Mouse (Mus musculus): ENCODE measurements at regions not wholly inside any gene's neighbourhood (a gene's known extent, or its start where the extent isn't known, plus 50 kb on each side); places are given as distances from the start of the nearest gene placed in this dataset. TPM values are rescaled to one million over a fixed set of nuclear protein-coding genes. Genes with fewer than 3 reads are reported as not detected.
"Not testable (repeated sequence)": the region's sequence is repeated elsewhere in the genome, so short reads cannot be mapped to it uniquely, and the experiment has no call there.

DNA sequence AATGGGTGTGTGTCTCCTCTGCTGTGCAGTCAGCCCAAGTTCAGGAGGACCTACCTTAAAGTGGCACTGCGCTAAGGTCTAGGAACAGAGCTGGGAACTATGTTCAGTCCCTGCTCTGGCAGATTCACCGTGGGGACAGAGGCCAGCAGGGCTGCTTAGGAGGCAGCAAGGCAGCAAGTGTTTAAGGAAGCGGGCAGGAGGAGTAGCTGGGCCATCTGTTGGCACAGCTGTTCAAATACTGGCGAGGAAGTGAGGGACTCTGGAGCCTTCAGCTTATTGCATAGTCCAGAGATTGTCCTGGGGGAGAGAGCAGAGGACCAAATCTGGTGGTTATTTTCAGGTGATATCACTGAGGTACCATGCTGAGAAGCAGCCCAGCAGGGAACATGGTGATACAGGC, 64.9 kb upstream of the Gadl1 start:
- Histone ChIP-seq H3K4me3 (ENCODE audit: low read depth, low read length) (no peak overlapping the region), H3K4me1 (ENCODE audit: control insufficient read depth, insufficient read depth, low read length) (0 out of 2 replicates have a peak, but pooled peaks cover 3% of the 10 kb centered on the region), H3K36me3 (ENCODE audit: control insufficient read depth, insufficient read depth, low read length) (no peaks in the 10 kb centered on the region), H3K9me3 (ENCODE audit: control insufficient read depth, low read length) (no peaks in the 10 kb centered on the region), H3K27ac (ENCODE audit: low read depth, low read length) (no peak overlapping the region), H3K9ac (replicated peaks; ENCODE audit: low read depth, low read length) (no peak overlapping the region), H3K27me3 (ENCODE audit: control insufficient read depth, insufficient read depth, low read length) (no peaks in the 10 kb centered on the region), H3K4me2 (ENCODE audit: low read depth, low read length) (no peak overlapping the region)
- WGBS, result 56% methylated on average over 4 of the region's 4 CpGs
- ATAC-seq (ENCODE audit: low read depth), result no peak

DNA sequence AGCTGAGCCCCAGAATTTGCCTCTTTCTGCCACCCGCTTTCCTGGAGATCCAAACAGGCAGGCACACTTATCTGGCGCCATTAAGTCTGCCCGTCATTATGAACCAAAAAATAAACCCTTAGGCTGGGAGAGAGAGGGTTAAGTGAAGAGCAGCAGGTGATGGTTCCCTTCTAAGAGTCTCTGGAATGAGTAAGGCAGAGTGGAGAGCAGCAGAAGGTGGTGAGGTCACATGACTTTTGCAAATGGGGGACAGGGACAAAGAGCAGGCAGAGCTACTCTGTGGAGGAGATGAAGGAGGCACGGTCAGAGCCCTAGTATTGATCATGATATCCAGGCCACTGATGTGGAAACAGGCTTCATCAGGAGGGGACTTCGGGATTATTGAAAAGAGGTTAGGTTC, 64.2 kb upstream of the Gadl1 start:
- Histone ChIP-seq H3K27ac (ENCODE audit: low read depth, low read length) (no peak overlapping the region), H3K4me2 (ENCODE audit: low read depth, low read length) (no peak overlapping the region), H3K9ac (replicated peaks; ENCODE audit: low read depth, low read length) (no peak overlapping the region), H3K9me3 (ENCODE audit: control insufficient read depth, low read length) (no peaks in the 10 kb centered on the region), H3K4me1 (ENCODE audit: control insufficient read depth, insufficient read depth, low read length) (0 out of 2 replicates have a peak, but pooled peaks cover 3% of the 10 kb centered on the region), H3K4me3 (ENCODE audit: low read depth, low read length) (no peak overlapping the region), H3K27me3 (ENCODE audit: control insufficient read depth, insufficient read depth, low read length) (no peaks in the 10 kb centered on the region), H3K36me3 (ENCODE audit: control insufficient read depth, insufficient read depth, low read length) (no peaks in the 10 kb centered on the region)
- 86% methylated on average over 5 of the region's 5 CpGs for WGBS
- ATAC-seq (ENCODE audit: low read depth), result no peak

DNA sequence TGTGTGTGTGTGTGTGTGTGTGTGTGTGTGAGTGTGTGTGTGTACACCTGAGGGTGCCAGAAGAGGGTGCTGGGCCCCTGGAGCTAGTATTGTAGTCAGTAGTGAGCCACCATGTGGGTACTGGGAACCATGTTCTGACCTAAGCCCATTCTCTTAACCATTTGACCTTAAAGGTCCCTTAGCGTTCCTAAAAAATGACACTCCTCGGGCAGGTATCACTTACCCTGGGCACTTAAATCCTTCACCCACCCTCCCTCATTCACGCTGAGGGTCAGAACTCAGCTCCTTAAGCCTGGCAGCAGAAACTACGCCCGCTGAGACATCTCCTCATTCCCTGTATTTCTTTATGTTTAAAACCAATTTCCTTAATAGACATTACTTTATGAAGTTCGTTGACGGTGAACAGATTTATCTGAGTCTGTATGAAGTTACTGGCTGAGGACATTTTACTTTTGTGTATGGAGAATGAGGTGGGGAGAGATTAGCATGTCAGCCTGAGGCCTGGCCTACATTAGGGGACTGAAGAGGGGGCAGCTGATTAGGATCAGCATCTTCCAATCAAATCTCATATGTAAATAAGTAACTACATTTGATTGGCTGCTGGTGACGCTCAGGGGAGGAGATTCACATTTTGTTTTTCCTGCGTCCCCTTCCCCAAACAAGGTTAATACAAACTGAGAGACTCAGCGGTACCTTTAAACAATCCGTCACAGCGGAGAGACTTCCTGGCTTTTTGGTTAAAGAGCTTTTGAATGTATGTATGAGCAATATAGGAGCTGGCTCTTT, 61.8 kb upstream of the Gadl1 start:
- no peak overlapping the region for H3K27ac ChIP-seq (ENCODE audit: low read depth, low read length)
- no peak for ATAC-seq (ENCODE audit: low read depth)
- no peaks in the 10 kb centered on the region for H3K4me1 ChIP-seq (ENCODE audit: control insufficient read depth, insufficient read depth, low read length)
- no peaks in the 10 kb centered on the region for H3K9me3 ChIP-seq (ENCODE audit: control insufficient read depth, low read length)
- H3K4me2 ChIP-seq (ENCODE audit: low read depth, low read length), result peak overlapping the region; percentile 34
- no peak overlapping the region for H3K4me3 ChIP-seq (ENCODE audit: low read depth, low read length)
- no peaks in the 10 kb centered on the region for H3K27me3 ChIP-seq (ENCODE audit: control insufficient read depth, insufficient read depth, low read length)
- no peaks in the 10 kb centered on the region for H3K36me3 ChIP-seq (ENCODE audit: control insufficient read depth, insufficient read depth, low read length)
- 51% methylated on average over 12 of the region's 12 CpGs for WGBS
- H3K9ac ChIP-seq (replicated peaks; ENCODE audit: low read depth, low read length), result no peak overlapping the region

DNA sequence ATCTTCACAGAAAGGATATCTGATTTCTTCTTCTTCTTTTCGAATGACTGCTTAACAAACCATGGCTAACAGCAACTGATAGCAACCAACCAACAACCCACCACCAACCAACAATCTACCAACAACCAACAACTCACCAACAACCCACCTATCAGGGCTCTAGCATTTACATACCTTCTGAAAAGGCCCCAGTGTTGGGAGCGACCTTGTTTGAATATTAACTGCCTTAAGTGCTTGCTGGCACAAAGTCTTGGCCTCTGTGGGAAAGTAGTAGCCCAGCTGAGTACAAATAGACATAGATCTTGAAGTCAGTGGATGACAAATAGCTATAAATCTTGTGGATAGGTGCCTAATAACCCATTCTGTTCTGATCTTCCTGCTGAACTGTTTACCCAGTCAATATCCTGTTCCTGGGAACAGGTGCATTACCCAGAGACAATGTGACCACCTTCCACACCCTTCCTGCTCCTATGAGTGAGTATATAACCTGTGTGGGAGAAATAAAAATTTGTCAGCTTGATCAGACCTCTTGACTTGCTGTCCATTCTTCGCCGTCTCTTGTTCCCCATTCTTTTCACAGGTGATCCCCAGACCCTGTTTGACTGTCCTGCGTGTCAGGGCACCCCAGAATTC, 55.9 kb upstream of the Gadl1 start:
- H3K36me3 ChIP-seq (ENCODE audit: control insufficient read depth, insufficient read depth, low read length); H3K9me3 ChIP-seq (ENCODE audit: control insufficient read depth, low read length); H3K9ac ChIP-seq (replicated peaks; ENCODE audit: low read depth, low read length); ATAC-seq (ENCODE audit: low read depth); H3K4me1 ChIP-seq (ENCODE audit: control insufficient read depth, insufficient read depth, low read length); H3K4me2 ChIP-seq (ENCODE audit: low read depth, low read length); H3K27me3 ChIP-seq (ENCODE audit: control insufficient read depth, insufficient read depth, low read length); H3K4me3 ChIP-seq (ENCODE audit: low read depth, low read length); H3K27ac ChIP-seq (ENCODE audit: low read depth, low read length): not testable (repeated sequence)
- 88% methylated on average over 5 of the region's 5 CpGs for WGBS

DNA sequence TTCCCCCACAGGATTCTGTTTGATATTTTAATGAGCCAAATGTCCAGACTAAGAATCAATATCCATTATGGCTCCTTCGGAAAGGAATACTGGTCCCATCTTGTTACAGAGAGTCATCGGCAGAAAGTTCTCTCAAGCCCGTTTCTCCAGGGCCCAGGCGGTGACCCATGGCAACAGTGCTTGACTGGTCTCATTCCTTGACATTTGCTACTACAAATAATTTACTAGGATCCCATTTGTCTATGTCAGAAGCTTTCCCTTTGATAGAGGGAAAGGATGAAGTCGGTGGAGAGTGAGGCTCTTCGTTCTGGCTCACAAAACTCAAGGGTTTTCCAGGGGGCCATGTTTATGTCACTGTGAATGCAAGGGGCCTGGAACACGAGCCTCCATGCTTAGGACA, 52.0 kb upstream of the Gadl1 start:
- no peak overlapping the region for H3K4me2 ChIP-seq (ENCODE audit: low read depth, low read length)
- ATAC-seq (ENCODE audit: low read depth), result no peak
- H3K36me3 ChIP-seq (ENCODE audit: control insufficient read depth, insufficient read depth, low read length), result no peaks in the 10 kb centered on the region
- WGBS, result 68% methylated on average over 7 of the region's 7 CpGs
- H3K27me3 ChIP-seq (ENCODE audit: control insufficient read depth, insufficient read depth, low read length), result no peaks in the 10 kb centered on the region
- no peaks in the 10 kb centered on the region for H3K9me3 ChIP-seq (ENCODE audit: control insufficient read depth, low read length)
- no peak overlapping the region for H3K27ac ChIP-seq (ENCODE audit: low read depth, low read length)
- no peak overlapping the region for H3K9ac ChIP-seq (replicated peaks; ENCODE audit: low read depth, low read length)
- H3K4me3 ChIP-seq (ENCODE audit: low read depth, low read length), result no peak overlapping the region
- H3K4me1 ChIP-seq (ENCODE audit: control insufficient read depth, insufficient read depth, low read length), result no peaks in the 10 kb centered on the region

DNA sequence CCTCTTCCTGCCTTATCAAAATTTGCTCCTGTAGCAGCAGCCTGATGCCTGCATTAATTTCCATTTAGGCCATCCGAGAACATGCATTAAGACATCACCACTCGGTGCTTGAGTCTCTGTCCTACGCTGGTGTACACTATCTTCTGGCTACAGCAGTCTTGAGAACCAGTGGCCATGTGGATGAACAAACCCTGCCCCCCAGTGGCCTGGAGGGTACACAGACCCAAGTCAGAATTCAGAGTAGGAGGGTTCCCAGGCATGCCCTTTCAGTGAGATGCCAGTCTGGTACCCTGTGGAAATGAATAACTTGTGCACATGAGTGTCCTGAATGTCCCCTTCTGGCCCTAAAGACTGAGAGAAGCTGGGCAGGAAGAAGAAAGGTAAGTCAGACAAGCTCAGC, 50.4 kb upstream of the Gadl1 start:
- no peaks in the 10 kb centered on the region for H3K27me3 ChIP-seq (ENCODE audit: control insufficient read depth, insufficient read depth, low read length)
- no peak overlapping the region for H3K27ac ChIP-seq (ENCODE audit: low read depth, low read length)
- H3K36me3 ChIP-seq (ENCODE audit: control insufficient read depth, insufficient read depth, low read length), result no peaks in the 10 kb centered on the region
- H3K4me3 ChIP-seq (ENCODE audit: low read depth, low read length), result no peak overlapping the region
- H3K9ac ChIP-seq (replicated peaks; ENCODE audit: low read depth, low read length), result no peak overlapping the region
- WGBS, result 82% methylated on average over 3 of the region's 3 CpGs
- no peaks in the 10 kb centered on the region for H3K9me3 ChIP-seq (ENCODE audit: control insufficient read depth, low read length)
- ATAC-seq (ENCODE audit: low read depth), result no peak
- H3K4me1 ChIP-seq (ENCODE audit: control insufficient read depth, insufficient read depth, low read length), result no peaks in the 10 kb centered on the region
- no peak overlapping the region for H3K4me2 ChIP-seq (ENCODE audit: low read depth, low read length)

MicroRNA genes in the stretch of these regions (microRNA counts, 519-probe panel; counts per million panel counts)
- microRNA mmu-miR-467h+mmu-miR-669d+mmu-miR-669l, result not detected

Small RNAs in the stretch of these regions (microRNA-seq; reads per million reads assigned to microRNA genes)
- not detected for gene Gm22243
- not detected for gene Gm25510
- gene Gm26303, result not detected
- not detected for gene Mir467h

All from neural tube, embryonic 14.5 days (tissue).